Mouse (Mus musculus) thymus, adult 2 months (tissue): Measurements from ENCODE around the gene Ikzf4. TPM values are rescaled to one million over a fixed set of nuclear protein-coding genes. Genes with fewer than 3 reads are reported as not detected.

Experiments
- DNase-seq: peaks from one replicate; pipeline ENCODE4 v3.0.0; 2021
- H3K27ac ChIP-seq: fragments of 200-500 bp; 2 replicates; pipeline ENCODE4 v1.5.1; 2012; ENCODE audit warnings: low read length, control low read depth; ENCODE audit not compliant: control insufficient read depth, insufficient read depth
- H3K27me3 ChIP-seq: fragments of 200-500 bp; 2 replicates; pipeline ENCODE4 v1.6.1; 2012; ENCODE audit warnings: mild to moderate bottlenecking, low read length, moderate library complexity, mixed read lengths; ENCODE audit not compliant: control insufficient read depth, insufficient read depth
- H3K36me3 ChIP-seq: fragments of 200-500 bp; 2 replicates; pipeline ENCODE4 v1.6.1; 2012; ENCODE audit warnings: mild to moderate bottlenecking, low read length, moderate library complexity; ENCODE audit not compliant: control insufficient read depth, insufficient read depth
- H3K4me1 ChIP-seq: fragments of 200-500 bp; replicated peaks from 2 replicates; pipeline ENCODE4 v1.6.1; 2012; ENCODE audit warnings: low read length; ENCODE audit not compliant: control insufficient read depth, insufficient read depth
- H3K4me3 ChIP-seq: fragments of 200-500 bp; 2 replicates; pipeline ENCODE4 v1.5.1; 2012; ENCODE audit warnings: mild to moderate bottlenecking, low read length, control low read depth, moderate library complexity; ENCODE audit not compliant: control insufficient read depth, insufficient read depth
- CTCF ChIP-seq: fragments of 200-500 bp; IDR thresholded peaks from 2 replicates; pipeline ENCODE4 v1.5.1; 2012; ENCODE audit warnings: mild to moderate bottlenecking, control low read depth, low read length, moderate library complexity, borderline replicate concordance; ENCODE audit not compliant: control insufficient read depth, poor library complexity, insufficient read depth; ENCODE audit errors: extremely low read depth
- POLR2A ChIP-seq: fragments of 200-500 bp; IDR thresholded peaks from 2 replicates; pipeline ENCODE4 v1.6.1; 2012; ENCODE audit warnings: mild to moderate bottlenecking, low read length, control low read depth, moderate library complexity; ENCODE audit not compliant: control insufficient read depth, poor library complexity, insufficient read depth; ENCODE audit errors: extremely low read depth
- WGBS: fragments of 180-500 bp; shearing (Covaris S2); methylation state at CpG from one replicate; pipeline ENCODE4 v1.1.7; 2018; 5-methylcytosine and 5-hydroxymethylcytosine counted together
- polyA plus RNA-seq: library from polyadenylated mRNA; depleted of rRNA; stranded (reverse); fragments of >200 nt; gene quantifications from 2 replicates; pipeline ENCODE4 v1.2.3, GENCODE M21; 2012

Ikzf4 gene
- polyA plus RNA-seq, 1 experiment, result 6.7 TPM

DNA sequence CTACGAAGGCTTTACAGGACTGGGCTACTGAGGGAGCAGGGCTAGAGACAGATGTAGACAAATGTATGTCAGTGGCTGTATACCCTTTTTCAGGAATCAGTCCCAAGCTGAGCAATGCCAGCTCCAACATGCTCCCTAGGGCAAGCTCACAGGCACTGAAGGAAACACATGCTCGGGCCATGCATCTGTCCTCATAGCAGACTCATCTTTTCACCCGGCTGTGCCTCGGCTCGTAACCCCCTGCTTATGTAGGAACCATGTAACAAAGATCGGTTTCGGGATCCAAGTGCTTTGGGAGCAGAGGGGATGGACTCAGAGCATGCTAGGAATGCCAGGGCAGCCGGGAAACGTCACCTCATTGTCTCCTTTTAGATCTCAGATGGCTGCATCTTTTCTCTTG is 13.7 kb upstream of the Ikzf4 start:
- H3K27me3 ChIP-seq, result no peaks in the 10 kb centered on the region
- WGBS, result 80% methylated on average over 9 of the region's 9 CpGs
- no peak for TF ChIP-seq POLR2A
- no peak for TF ChIP-seq CTCF
- H3K27ac ChIP-seq, result no peak overlapping the region
- no peaks in the 10 kb centered on the region; the same call in 1 of the 2 replicates for H3K4me1 ChIP-seq
- H3K36me3 ChIP-seq, result no peaks in the 10 kb centered on the region
- H3K4me3 ChIP-seq, result no peak overlapping the region
- DNase-seq, result no peak

DNA sequence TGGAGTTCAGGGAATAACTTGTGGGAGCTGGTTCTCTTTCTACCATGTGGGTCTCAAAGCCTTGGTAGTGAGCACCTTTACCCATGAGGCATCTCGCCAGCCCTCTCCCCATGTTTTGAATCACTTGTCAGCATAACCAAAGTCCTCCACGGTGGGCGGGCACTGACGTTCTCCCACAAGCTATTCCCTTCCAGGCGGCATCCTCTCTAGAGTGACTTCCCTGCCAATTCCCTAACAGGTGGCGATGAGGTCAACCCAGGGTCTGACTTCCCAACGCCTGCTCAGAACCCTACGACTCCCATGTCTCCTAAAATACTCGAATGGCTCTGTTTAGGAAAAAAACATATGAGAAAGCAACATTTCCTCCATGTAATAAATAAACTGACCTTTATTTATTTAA is 12.1 kb upstream of the Ikzf4 start:
- Histone ChIP-seq H3K27ac (no peak overlapping the region), H3K27me3 (no peaks in the 10 kb centered on the region), H3K4me3 (no peak overlapping the region), H3K4me1 (no peaks in the 10 kb centered on the region), H3K36me3 (no peaks in the 10 kb centered on the region)
- no peak for DNase-seq
- 89% methylated on average over 9 of the region's 9 CpGs for WGBS
- TF ChIP-seq POLR2A, result no peak
- no peak for TF ChIP-seq CTCF

DNA sequence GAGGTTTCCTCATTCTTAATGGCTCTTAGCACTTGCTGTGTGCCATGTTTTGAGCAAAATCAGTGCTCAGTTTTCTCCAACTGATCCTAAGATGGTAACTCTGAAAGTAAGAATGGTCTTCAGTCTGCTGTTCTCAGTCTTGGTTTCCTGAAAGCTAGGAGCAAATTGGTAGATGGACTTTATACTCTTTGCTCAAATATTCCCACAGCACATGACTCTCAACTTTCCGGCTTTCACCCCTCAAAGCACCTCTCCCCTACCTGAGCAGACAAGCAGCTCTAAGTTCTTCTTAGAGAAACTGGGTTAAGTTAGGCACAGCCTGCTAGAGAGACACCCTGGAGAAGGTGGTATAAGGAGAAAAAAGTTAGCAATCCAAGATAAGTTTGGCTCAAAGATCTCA is 10.9 kb upstream of the Ikzf4 start:
- no peak for DNase-seq
- 100% methylated on average over 1 of the region's 1 CpGs for WGBS
- TF ChIP-seq CTCF (no peak), POLR2A (no peak)
- H3K4me1 ChIP-seq, result no peaks in the 10 kb centered on the region
- no peak overlapping the region for H3K4me3 ChIP-seq
- no peak overlapping the region for H3K27ac ChIP-seq
- no peaks in the 10 kb centered on the region for H3K27me3 ChIP-seq
- no peaks in the 10 kb centered on the region for H3K36me3 ChIP-seq

DNA sequence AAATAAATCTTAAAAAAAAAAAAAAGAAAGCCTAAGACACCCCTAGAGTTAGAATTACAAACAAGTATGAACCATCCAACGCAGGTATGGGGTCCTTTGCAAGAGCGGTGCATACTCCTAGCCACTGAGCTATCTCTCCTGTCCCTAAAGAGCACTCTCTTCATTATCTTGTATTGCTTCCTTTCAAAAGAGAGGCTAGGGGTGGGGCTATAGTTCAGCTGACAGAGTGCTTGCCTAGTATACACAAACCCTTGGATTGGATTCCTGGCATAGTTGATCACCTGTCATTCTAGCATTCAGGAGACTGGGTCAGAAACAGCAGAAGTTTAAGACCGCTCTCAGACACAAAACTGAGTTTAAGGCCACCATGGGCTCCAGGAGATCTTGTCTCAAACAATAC is 9.5 kb upstream of the Ikzf4 start:
- Histone ChIP-seq H3K4me3 (no peak overlapping the region), H3K36me3 (no peaks in the 10 kb centered on the region), H3K4me1 (no peaks in the 10 kb centered on the region), H3K27me3 (no peaks in the 10 kb centered on the region), H3K27ac (no peak overlapping the region)
- 88% methylated on average over 3 of the region's 3 CpGs for WGBS
- no peak for DNase-seq
- TF ChIP-seq CTCF (no peak), POLR2A (no peak)

DNA sequence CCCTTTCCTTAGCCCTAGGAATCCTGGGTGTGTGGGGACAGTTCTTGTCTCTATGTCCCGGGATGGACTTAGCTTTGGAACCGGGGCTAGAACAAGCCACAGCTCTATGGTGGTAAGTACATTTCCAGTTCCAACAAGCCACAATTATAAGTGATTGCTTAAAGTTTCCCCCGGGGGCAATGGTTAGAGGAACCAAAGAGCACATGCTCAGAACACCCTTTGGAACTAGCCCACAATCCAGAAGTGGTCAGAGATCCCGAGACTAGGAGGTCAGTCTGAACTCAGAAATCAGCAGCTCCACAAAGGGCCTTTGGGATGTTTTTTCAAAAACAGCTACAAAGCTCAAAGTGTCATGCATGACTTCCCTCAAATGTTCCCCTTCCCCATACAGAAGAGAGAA is 8.1 kb upstream of the Ikzf4 start:
- DNase-seq, result no peak
- Histone ChIP-seq H3K27ac (no peak overlapping the region), H3K4me3 (no peak overlapping the region), H3K27me3 (no peaks in the 10 kb centered on the region), H3K4me1 (no peaks in the 10 kb centered on the region), H3K36me3 (no peaks in the 10 kb centered on the region)
- TF ChIP-seq CTCF (no peak), POLR2A (no peak)
- WGBS, result 68% methylated on average over 4 of the region's 4 CpGs

DNA sequence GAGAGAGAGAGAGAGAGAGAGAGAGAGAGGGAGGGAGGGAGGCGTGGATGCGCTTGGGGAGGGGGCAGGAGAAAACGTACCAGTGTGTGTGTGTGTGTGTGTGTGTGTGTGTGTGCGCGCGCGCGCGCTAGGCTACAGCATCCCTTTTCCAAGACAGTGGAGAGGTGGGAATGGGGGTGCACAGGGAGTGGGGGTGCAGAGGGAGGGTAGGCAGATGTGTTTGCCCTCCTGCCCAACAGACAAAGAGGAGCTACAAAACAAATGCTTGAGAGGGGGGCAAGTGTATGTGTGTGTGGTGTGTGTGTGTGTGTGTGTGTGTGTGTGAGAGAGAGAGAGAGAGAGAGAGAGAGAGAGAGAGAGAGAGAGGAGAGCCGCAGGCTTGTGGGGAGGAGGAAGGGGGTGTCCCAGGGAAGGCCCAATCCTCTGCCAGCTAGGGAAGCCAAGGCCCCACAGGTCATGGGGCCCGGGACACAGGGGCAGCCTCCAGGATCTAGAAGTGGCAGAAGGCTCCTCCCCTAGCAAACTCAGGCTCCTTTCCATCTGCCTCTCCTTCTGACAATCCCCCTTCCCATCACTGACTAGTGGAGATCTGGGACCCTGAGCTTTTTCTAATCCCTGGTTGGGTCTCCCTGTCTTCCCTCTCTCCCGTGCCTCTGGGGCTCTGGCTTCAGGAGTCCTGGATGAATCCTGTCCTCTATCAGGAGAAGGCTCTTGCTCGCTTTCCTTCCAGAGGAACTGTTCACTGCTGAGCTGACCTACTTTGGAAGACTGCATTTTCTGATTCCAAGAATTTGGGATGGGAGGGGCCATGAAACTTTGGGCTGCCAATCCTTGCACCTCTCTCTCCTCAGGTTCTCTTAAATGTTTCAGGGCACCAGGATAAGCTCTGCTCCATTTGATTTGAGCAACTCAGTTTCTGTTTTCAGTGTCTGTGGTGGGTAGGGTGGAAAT is 623 bp upstream of the Ikzf4 start:
- no peaks in the 10 kb centered on the region for H3K27me3 ChIP-seq
- H3K4me1 ChIP-seq, result peaks cover 14% of the 10 kb centered on the region
- no peaks in the 10 kb centered on the region for H3K36me3 ChIP-seq
- 16% methylated on average over 12 of the region's 13 CpGs for WGBS
- DNase-seq, result no peak
- H3K27ac ChIP-seq, result no peak overlapping the region
- peak overlapping the region; percentile 45 for H3K4me3 ChIP-seq
- no peak for TF ChIP-seq CTCF
- no peak for TF ChIP-seq POLR2A
